7 mouse cellular contexts compared by ENCODE assay signal in genomic region chr4:152095937-152096910, GRCm38 (mm10). TPM values are rescaled to one million over a fixed set of nuclear protein-coding genes. Genes with fewer than 3 reads are reported as not detected.
DNase-seq lines count a peak whose midpoint lies in the region; ATAC-seq lines count a peak whose summit lies in the region.

No protein-coding gene starts in this region.

- ATAC-seq in megakaryocyte progenitor cell, adult 5-6 weeks (replicated peaks; ENCODE audit: poor library complexity), result peak; percentile 79

- H3K27me3 ChIP-seq in erythroblast, embryonic 14.5 days (ENCODE audit: control insufficient read depth), result no peaks in the 10 kb centered on the region

- peak overlapping the region; percentile 26 for H3K4me3 ChIP-seq in erythroblast, embryonic 14.5 days (replicated peaks)

- peaks cover 51% of the 10 kb centered on the region for H3K36me3 ChIP-seq in erythroblast, embryonic 14.5 days (ENCODE audit: control insufficient read depth)

- H3K9me3 ChIP-seq in erythroblast, embryonic 14.5 days (ENCODE audit: control insufficient read depth, low read length), result no peaks in the 10 kb centered on the region

- H3K4me1 ChIP-seq in erythroblast, embryonic 14.5 days (ENCODE audit: control insufficient read depth), result peaks cover 67% of the 10 kb centered on the region

- intact Hi-C loops in heart, postnatal 10 days (cut with DNase I), result loop anchor here (2.0 kb wide), 2 partner anchors 57 to 115 kb away; partner anchors contain the start of genes Nol9 and Tas1r1

- DNase-seq in MEL-GATA-1-ER (ENCODE audit: extremely low read depth, low read depth), result peak; percentile 74
- DNase-seq in brain, adult 2 months (ENCODE audit: low read depth, low spot score), result peak; percentile 68
- peak; percentile 82 to 87 for DNase-seq in heart, postnatal 10 days
- peak; percentile 86 to 95 for DNase-seq in kidney, postnatal 36 days
- DNase-seq in spleen, postnatal 10 days (ENCODE audit: low spot score in 2 of 2), result peak; percentile 90 to 93

RNA-seq across cellular contexts. Expression of gene Tnfrsf25, which starts 19.5 kb away (rescaled TPM):
- polyA plus RNA-seq in erythroblast, embryonic 14.5 days (2012), result 0.37 and 0.81 TPM in 2 replicates
- total RNA-seq in heart, postnatal 10 days (2021), result 1 to 10 TPM; 1.9 TPM
- 1.5 TPM in 1 of 2 replicates, not detected in the other for total RNA-seq in megakaryocyte progenitor cell, adult 5-6 weeks (2015)
- 0.10 TPM in 1 of 2 replicates, not detected in the other for total RNA-seq in megakaryocyte progenitor cell, adult 5-6 weeks (2017)

RNA-seq across cellular contexts. Expression of gene Plekhg5, which starts 23.9 kb away (rescaled TPM):
- 9.9 and 10.0 TPM in 2 replicates for polyA plus RNA-seq in erythroblast, embryonic 14.5 days (2012)
- 10 to 100 TPM; 33.5 to 35.8 TPM for total RNA-seq in heart, postnatal 10 days (2021)
- 0.66 and 1.2 TPM in 2 replicates for total RNA-seq in megakaryocyte progenitor cell, adult 5-6 weeks (2015)
- 1.6 and 2.6 TPM in 2 replicates for total RNA-seq in megakaryocyte progenitor cell, adult 5-6 weeks (2017)

RNA-seq across cellular contexts. Expression of gene Espn, which starts 55.9 kb away (rescaled TPM):
- polyA plus RNA-seq in erythroblast, embryonic 14.5 days (2012), result 0.08 and 0.11 TPM in 2 replicates
- 1 to 10 TPM; 1.3 to 1.4 TPM for total RNA-seq in heart, postnatal 10 days (2021)
- 1.1 and 1.3 TPM in 2 replicates for total RNA-seq in megakaryocyte progenitor cell, adult 5-6 weeks (2015)
- 0.91 TPM in 1 of 2 replicates, not detected in the other for total RNA-seq in megakaryocyte progenitor cell, adult 5-6 weeks (2017)

RNA-seq across cellular contexts. Expression of gene Nol9, which starts 57.1 kb away (rescaled TPM):
- polyA plus RNA-seq in erythroblast, embryonic 14.5 days (2012), result 0.72 and 0.87 TPM in 2 replicates
- 10 to 100 TPM; 11.3 to 13.5 TPM for total RNA-seq in heart, postnatal 10 days (2021)
- 26.9 and 28.4 TPM in 2 replicates for total RNA-seq in megakaryocyte progenitor cell, adult 5-6 weeks (2015)
- 33.4 and 35.1 TPM in 2 replicates for total RNA-seq in megakaryocyte progenitor cell, adult 5-6 weeks (2017)

RNA-seq across cellular contexts. Expression of gene Tas1r1, which starts 57.9 kb away (rescaled TPM):
- not detected in 2 replicates for polyA plus RNA-seq in erythroblast, embryonic 14.5 days (2012)
- total RNA-seq in heart, postnatal 10 days (2021), result under 1 TPM; 0.10 to 0.17 TPM
- total RNA-seq in megakaryocyte progenitor cell, adult 5-6 weeks (2015), result 0.71 and 0.91 TPM in 2 replicates
- total RNA-seq in megakaryocyte progenitor cell, adult 5-6 weeks (2017), result 1.2 and 3.2 TPM in 2 replicates

Comparison
In these comparisons a context has a peak if more than half of its experiments do, and no peak if none do; other contexts are left out.
1. Peak in every context shown above with its lines: DNase-seq, ATAC-seq and H3K4me3 ChIP-seq.
2. RNA of gene Plekhg5, which starts 23.9 kb away (total RNA-seq): 33.5 to 35.8 TPM in heart, postnatal 10 days; 0.66 to 2.6 TPM in megakaryocyte progenitor cell, adult 5-6 weeks; every median in the first group is over 4 times any median in the second.